Mouse (Mus musculus) cortical plate, adult 2 months (tissue): ENCODE measurements around the gene B4galt1.

ENCODE experiments used
- CTCF ChIP-seq: fragments of 200-500 bp; IDR thresholded peaks from 2 replicates; pipeline ENCODE4 v1.5.1; 2011; ENCODE audit warnings: mild to moderate bottlenecking, control low read depth, low read length; ENCODE audit not compliant: insufficient read depth; ENCODE audit errors: extremely low read depth
- POLR2A ChIP-seq: fragments of 200-500 bp; IDR thresholded peaks from 2 replicates; pipeline ENCODE4 v1.6.1; 2011; ENCODE audit warnings: mild to moderate bottlenecking, low read length, control low read depth; ENCODE audit not compliant: insufficient read depth; ENCODE audit errors: extremely low read depth

- no peak for TF ChIP-seq CTCF
- TF ChIP-seq POLR2A, result no peak
These were observed 37.4 kb upstream of the B4galt1 start for GRCm38 (mm10) chr4:40891206-40891605.
